Mouse (Mus musculus): Measurements from ENCODE around the gene Zfp62. TPM values are rescaled to one million over a fixed set of nuclear protein-coding genes. Genes with fewer than 3 reads are reported as not detected.
A peak's percentile ranks its signal among the peaks of the same experiment; 100 is the strongest.

Zfp62 gene
- polyA plus RNA-seq, 1 experiment from 2014 or later: 31.0 TPM

DNA sequence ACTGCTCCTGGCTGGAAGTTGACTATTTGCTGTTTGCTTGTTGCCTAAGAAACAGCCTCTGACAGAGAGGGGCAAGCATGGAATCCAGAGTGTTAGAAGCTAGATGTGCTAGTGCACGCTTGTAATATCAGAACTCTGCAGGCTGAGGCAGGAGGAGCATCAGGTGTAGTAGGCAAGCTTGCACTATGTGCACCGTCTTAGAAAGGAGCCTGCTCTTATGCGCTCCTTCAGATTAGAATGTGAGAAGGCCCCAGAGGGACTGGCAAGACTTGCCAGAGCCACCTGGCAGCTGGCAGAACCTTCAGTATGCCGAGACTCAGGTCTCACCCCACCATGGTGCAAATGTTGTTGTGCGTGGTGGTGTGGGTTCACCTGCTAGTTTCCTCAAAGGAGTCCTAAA is 49.0 kb downstream of the Zfp62 start:
- H3K9ac ChIP-seq: no peak overlapping the region

DNA sequence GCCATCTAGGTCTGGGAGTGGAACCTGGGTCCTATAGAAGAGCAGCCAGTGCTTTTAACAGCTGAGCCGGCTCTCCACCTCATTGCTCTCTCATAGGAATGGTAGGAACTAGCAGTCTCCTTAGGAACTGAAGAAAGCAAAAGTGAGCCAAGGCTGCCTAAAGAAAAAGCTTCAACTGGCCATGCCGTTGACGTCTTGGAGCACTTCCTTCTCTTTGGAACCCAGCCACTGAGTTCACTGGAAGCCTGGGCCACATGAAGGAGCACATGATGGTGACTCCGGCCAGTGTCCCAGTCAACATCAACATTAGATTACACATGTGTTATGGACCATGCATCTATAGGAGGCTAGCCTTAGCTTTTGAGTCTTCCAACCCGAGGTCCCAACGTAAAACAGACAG is 49.9 kb downstream of the Zfp62 start:
- peaks cover 33% of the 10 kb centered on the region for H3K4me1 ChIP-seq
- H3K9me3 ChIP-seq: no peaks in the 10 kb centered on the region
- H3K4me2 ChIP-seq: no peak overlapping the region
- 89% methylated on average over 6 of the region's 6 CpGs for WGBS
- H3K27ac ChIP-seq: no peak overlapping the region
- no peak for ATAC-seq (ENCODE audit: insufficient read depth, low FRiP score, low read depth)
- H3K27me3 ChIP-seq (replicated peaks): no peaks in the 10 kb centered on the region
- peaks cover 23% of the 10 kb centered on the region for H3K36me3 ChIP-seq
- no peak overlapping the region for H3K4me3 ChIP-seq (replicated peaks)
- no peak overlapping the region for H3K9ac ChIP-seq

More for the DNA sequence above, 49.0 kb downstream of the Zfp62 start:
- Histone ChIP-seq H3K36me3 (peaks cover 23% of the 10 kb centered on the region), H3K9me3 (no peaks in the 10 kb centered on the region), H3K4me1 (peaks cover 43% of the 10 kb centered on the region), H3K27me3 (replicated peaks) (no peaks in the 10 kb centered on the region), H3K4me3 (replicated peaks) (no peak overlapping the region), H3K4me2 (peak overlapping the region; percentile 65), H3K27ac (no peak overlapping the region)
- no peak for ATAC-seq (ENCODE audit: insufficient read depth, low FRiP score, low read depth)
- 87% methylated on average over 5 of the region's 5 CpGs for WGBS

DNA sequence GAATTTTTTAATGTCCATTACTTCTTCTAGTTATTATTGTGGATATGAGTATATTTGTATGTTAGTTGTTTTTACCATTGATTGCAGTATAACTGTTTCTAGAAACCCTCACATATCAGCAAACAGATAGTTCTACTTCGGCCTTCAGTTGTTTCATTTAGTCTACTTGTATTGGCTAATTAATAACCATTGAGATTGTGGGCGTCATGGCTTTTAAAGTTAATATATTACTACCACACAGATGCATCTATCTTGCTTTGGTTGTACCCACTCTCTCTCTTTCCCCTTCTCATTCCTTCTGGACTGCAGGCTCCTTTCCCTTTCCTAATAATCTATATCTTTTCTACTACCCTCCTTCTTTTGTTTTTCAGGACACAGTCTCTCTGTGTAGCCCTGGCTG is 56.2 kb downstream of the Zfp62 start:
- peaks cover 34% of the 10 kb centered on the region for H3K36me3 ChIP-seq
- no peaks in the 10 kb centered on the region for H3K9me3 ChIP-seq
- 74% methylated on average over 2 of the region's 2 CpGs for WGBS
- no peak for ATAC-seq (ENCODE audit: insufficient read depth, low FRiP score, low read depth)
- H3K27ac ChIP-seq: no peak overlapping the region; the same call in 1 of the 2 replicates
- 0 out of 2 replicates have a peak, but pooled peaks cover 3% of the 10 kb centered on the region for H3K4me1 ChIP-seq
- H3K4me3 ChIP-seq (replicated peaks): no peak overlapping the region
- H3K27me3 ChIP-seq (replicated peaks): no peaks in the 10 kb centered on the region
- H3K9ac ChIP-seq: no peak overlapping the region
- no peak overlapping the region for H3K4me2 ChIP-seq

DNA sequence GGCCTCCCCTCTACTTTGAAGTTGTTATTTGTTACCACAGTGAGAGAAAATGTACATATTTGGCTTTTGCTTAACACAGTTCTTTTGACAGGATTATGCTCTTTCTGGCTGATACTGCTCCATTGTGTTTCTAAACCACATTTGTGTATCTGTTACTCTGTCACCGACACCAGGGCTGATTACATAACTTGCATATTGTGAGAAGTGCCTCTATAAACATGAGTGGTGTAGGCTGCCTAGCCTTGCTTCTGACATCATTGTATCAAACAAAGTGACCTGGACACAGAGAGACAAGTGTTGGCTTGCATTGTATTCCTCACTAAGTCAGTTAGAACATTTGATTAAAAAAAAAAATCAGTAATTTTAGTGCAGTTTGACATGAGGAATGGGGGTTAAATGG is 56.7 kb downstream of the Zfp62 start:
- no peak for ATAC-seq (ENCODE audit: insufficient read depth, low FRiP score, low read depth)
- WGBS: 44% methylated on average over 1 of the region's 1 CpGs
- no peak overlapping the region; the same call in 1 of the 2 replicates for H3K27ac ChIP-seq
- H3K4me1 ChIP-seq: 0 out of 2 replicates have a peak, but pooled peaks cover 3% of the 10 kb centered on the region
- no peak overlapping the region for H3K4me3 ChIP-seq (replicated peaks)
- no peaks in the 10 kb centered on the region for H3K27me3 ChIP-seq (replicated peaks)
- H3K36me3 ChIP-seq: peaks cover 28% of the 10 kb centered on the region
- H3K4me2 ChIP-seq: no peak overlapping the region
- H3K9me3 ChIP-seq: no peaks in the 10 kb centered on the region
- no peak overlapping the region for H3K9ac ChIP-seq

DNA sequence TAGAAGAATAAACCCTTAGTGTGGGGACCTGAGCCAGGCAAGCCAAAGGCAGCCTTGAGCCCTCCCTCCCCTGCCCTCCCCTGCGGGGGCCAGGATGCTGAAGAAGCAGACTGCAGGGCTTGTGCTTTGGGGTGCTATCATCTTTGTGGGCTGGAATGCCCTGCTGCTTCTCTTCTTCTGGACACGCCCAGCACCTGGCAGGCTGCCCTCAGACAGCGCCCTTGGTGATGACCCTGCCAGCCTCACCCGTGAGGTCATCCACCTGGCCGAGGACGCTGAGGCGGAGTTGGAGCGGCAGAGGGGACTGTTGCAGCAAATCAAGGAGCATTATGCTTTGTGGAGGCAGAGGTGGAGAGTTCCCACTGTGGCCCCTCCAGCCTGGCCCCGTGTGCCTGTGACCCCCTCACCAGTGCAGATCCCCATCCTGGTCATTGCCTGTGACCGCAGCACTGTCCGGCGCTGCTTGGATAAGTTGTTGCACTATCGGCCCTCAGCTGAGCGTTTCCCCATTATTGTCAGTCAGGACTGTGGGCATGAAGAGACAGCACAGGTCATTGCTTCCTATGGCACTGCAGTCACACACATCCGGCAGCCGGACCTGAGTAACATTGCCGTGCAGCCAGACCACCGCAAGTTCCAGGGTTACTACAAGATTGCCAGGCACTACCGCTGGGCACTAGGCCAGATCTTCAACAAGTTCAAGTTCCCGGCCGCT is 57.7 kb downstream of the Zfp62 start:
- no peak overlapping the region for H3K9ac ChIP-seq
- H3K4me3 ChIP-seq (replicated peaks): no peak overlapping the region
- no peak for ATAC-seq (ENCODE audit: insufficient read depth, low FRiP score, low read depth)
- peaks cover 24% of the 10 kb centered on the region for H3K36me3 ChIP-seq
- WGBS: 88% methylated on average over 21 of the region's 21 CpGs
- no peak overlapping the region for H3K27ac ChIP-seq
- 0 out of 2 replicates have a peak, but pooled peaks cover 3% of the 10 kb centered on the region for H3K4me1 ChIP-seq
- H3K27me3 ChIP-seq (replicated peaks): no peaks in the 10 kb centered on the region
- H3K4me2 ChIP-seq: no peak overlapping the region
- H3K9me3 ChIP-seq: no peaks in the 10 kb centered on the region

DNA sequence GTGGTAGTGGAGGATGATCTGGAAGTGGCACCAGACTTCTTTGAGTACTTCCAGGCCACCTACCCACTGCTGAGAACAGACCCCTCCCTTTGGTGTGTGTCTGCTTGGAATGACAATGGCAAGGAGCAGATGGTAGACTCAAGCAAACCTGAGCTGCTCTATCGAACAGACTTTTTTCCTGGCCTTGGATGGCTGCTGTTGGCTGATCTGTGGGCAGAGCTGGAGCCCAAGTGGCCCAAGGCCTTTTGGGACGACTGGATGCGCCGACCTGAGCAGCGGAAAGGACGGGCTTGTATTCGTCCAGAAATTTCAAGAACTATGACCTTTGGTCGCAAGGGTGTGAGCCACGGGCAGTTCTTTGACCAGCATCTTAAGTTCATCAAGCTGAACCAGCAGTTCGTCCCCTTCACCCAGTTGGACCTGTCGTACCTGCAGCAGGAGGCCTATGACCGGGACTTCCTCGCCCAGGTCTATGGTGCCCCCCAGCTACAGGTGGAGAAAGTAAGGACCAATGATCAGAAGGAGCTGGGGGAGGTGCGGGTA is 58.3 kb downstream of the Zfp62 start:
- no peaks in the 10 kb centered on the region for H3K27me3 ChIP-seq (replicated peaks)
- no peak overlapping the region for H3K9ac ChIP-seq
- no peak overlapping the region for H3K4me2 ChIP-seq
- no peak for ATAC-seq (ENCODE audit: insufficient read depth, low FRiP score, low read depth)
- no peak overlapping the region for H3K4me3 ChIP-seq (replicated peaks)
- no peaks in the 10 kb centered on the region for H3K9me3 ChIP-seq
- WGBS: 90% methylated on average over 14 of the region's 14 CpGs
- 0 out of 2 replicates have a peak, but pooled peaks cover 3% of the 10 kb centered on the region for H3K4me1 ChIP-seq
- peaks cover 24% of the 10 kb centered on the region for H3K36me3 ChIP-seq
- H3K27ac ChIP-seq: no peak overlapping the region

DNA sequence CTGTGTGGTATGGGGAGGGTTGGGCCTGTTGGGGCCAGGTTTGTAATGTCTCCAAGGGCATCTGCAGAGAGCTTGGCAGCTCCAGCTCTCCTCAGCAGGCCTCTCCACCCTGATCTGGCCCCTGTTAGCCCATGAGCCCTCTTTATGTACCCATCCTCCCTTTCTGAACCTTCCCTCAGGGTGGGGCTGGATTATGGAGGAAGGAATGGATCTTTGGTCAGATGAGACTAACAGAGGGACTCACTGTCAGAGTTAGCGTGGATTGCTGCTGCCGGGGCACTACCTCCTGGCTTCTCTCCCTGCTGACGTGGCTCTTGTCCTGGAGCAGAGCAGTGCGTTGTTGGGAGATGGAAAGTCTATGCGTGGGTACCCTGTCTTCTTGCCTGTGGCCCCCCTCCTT is 59.2 kb downstream of the Zfp62 start:
- no peak for ATAC-seq (ENCODE audit: insufficient read depth, low FRiP score, low read depth)
- Histone ChIP-seq H3K4me3 (replicated peaks) (no peak overlapping the region), H3K4me1 (0 out of 2 replicates have a peak, but pooled peaks cover 3% of the 10 kb centered on the region), H3K27ac (no peak overlapping the region), H3K27me3 (replicated peaks) (no peaks in the 10 kb centered on the region), H3K9me3 (no peaks in the 10 kb centered on the region), H3K36me3 (peaks cover 24% of the 10 kb centered on the region), H3K9ac (no peak overlapping the region), H3K4me2 (no peak overlapping the region)
- WGBS: 85% methylated on average over 5 of the region's 5 CpGs

DNA sequence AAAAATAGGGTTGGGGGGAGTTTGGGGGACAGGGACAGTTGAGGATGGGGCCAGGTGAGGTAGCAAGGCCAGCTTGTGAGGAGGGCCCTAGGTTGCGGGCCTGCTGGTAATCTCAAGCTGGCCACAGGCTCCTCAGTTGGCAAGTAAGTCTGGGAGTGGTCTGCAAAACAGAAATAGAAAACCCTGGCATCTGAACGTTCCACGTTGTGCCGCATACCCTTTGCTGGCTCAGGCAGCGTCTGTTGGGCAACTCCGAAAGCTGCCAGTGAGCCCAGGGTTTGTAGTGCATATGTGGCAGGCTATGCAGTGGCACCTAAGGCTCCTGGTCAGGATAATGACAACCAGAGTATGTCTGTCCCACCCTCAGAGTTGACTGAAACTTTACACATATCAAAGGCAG is 60.1 kb downstream of the Zfp62 start:
- Histone ChIP-seq H3K4me3 (replicated peaks) (no peak overlapping the region), H3K27me3 (replicated peaks) (no peaks in the 10 kb centered on the region), H3K36me3 (peaks cover 24% of the 10 kb centered on the region), H3K4me1 (0 out of 2 replicates have a peak, but pooled peaks cover 3% of the 10 kb centered on the region), H3K9ac (no peak overlapping the region), H3K9me3 (no peaks in the 10 kb centered on the region), H3K27ac (no peak overlapping the region), H3K4me2 (no peak overlapping the region)
- no peak for ATAC-seq (ENCODE audit: insufficient read depth, low FRiP score, low read depth)
- WGBS: 87% methylated on average over 6 of the region's 6 CpGs

DNA sequence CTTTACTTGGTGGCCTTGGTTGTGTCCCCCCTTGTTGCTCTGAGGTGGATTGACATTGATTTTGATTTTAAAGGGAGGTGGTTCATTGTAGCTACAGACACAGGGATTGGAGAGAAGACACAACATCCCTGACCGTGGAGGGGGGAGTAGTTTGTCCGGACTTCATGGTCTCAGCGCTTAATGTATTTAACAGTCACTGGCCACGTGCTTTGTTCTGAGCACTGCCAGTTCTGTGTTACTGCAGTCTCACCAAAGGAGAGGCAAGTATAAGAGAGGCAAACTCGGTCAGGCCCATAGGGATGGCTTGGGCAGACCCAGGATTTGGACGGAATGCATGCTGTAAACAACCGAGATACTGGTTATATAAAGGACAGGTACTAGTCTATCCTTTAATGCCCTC is 61.0 kb downstream of the Zfp62 start:
- H3K4me2 ChIP-seq: no peak overlapping the region
- 0 out of 2 replicates have a peak, but pooled peaks cover 3% of the 10 kb centered on the region for H3K4me1 ChIP-seq
- H3K4me3 ChIP-seq (replicated peaks): no peak overlapping the region
- H3K27me3 ChIP-seq (replicated peaks): no peaks in the 10 kb centered on the region
- H3K9me3 ChIP-seq: no peaks in the 10 kb centered on the region
- 87% methylated on average over 7 of the region's 7 CpGs for WGBS
- H3K36me3 ChIP-seq: peaks cover 24% of the 10 kb centered on the region
- ATAC-seq (ENCODE audit: insufficient read depth, low FRiP score, low read depth): no peak
- no peak overlapping the region for H3K9ac ChIP-seq
- H3K27ac ChIP-seq: no peak overlapping the region

DNA sequence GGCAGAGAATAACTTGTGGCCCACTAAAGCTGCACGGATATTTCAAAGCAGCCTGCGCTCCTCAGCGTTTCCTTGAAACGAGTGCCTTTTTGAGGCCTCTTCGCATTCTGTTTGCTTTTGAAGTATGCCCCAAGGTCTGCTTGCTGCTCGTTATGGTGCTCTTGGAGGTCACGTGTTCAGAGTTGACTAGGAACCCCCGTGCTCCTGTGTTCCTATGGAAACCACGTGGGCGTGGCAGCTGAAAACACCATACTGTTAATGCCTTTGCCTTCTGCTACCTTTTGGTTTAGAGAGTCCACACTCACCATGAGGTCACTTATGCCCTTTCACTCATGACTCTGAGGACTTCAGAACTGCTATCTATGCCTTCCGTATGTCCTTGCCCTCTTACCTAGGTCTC is 61.5 kb downstream of the Zfp62 start:
- no peaks in the 10 kb centered on the region for H3K9me3 ChIP-seq
- H3K9ac ChIP-seq: no peak overlapping the region
- no peak overlapping the region for H3K4me3 ChIP-seq (replicated peaks)
- no peak for ATAC-seq (ENCODE audit: insufficient read depth, low FRiP score, low read depth)
- H3K27me3 ChIP-seq (replicated peaks): no peaks in the 10 kb centered on the region
- H3K4me2 ChIP-seq: no peak overlapping the region
- H3K36me3 ChIP-seq: peaks cover 24% of the 10 kb centered on the region
- H3K27ac ChIP-seq: no peak overlapping the region
- H3K4me1 ChIP-seq: 0 out of 2 replicates have a peak, but pooled peaks cover 3% of the 10 kb centered on the region
- 67% methylated on average over 11 of the region's 11 CpGs for WGBS

DNA sequence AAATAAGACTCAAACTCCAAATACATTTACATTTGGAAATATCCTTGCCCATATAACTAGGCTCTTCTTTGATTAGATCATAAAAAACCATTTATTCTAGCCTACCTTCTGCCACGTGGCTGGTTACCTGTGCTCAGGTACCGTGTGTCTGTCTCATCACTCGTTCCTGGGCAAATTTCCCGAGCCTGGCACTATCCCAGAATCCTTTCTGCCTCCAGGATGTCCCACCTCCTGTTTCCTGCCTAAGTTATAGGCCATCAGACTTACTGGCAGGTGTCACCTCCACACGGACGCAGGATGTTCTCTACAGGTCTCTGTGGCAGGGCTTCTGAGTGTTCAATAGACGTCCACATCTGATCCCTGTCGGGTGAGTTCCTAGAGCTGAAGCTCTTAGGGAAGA is 62.0 kb downstream of the Zfp62 start:
- 85% methylated on average over 8 of the region's 8 CpGs for WGBS
- Histone ChIP-seq H3K9me3 (no peaks in the 10 kb centered on the region), H3K27ac (no peak overlapping the region), H3K4me1 (0 out of 2 replicates have a peak, but pooled peaks cover 3% of the 10 kb centered on the region), H3K27me3 (replicated peaks) (no peaks in the 10 kb centered on the region), H3K4me3 (replicated peaks) (no peak overlapping the region), H3K9ac (no peak overlapping the region), H3K4me2 (no peak overlapping the region), H3K36me3 (peaks cover 24% of the 10 kb centered on the region)
- no peak for ATAC-seq (ENCODE audit: insufficient read depth, low FRiP score, low read depth)

DNA sequence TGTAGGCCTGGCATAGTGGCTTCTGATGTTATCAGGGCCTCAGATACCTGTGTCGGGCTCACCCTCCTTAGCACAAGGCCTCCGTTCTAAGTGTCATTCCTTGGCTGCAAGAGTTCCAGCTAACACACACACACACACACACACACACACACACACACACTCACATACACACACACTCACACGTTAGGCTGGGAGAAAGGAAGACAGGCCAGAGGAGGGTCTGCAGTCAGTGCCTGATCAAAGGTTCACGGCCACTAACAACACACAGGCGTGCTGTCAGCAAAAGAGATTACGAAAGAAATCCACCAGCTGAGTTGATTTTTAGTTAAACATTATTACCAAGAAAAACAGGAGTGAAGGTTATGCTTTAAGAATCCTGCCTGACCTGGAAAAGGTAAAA is 63.6 kb downstream of the Zfp62 start:
- Histone ChIP-seq H3K4me3 (replicated peaks) (no peak overlapping the region), H3K9me3 (no peaks in the 10 kb centered on the region), H3K4me1 (no peaks in the 10 kb centered on the region), H3K4me2 (no peak overlapping the region), H3K36me3 (peaks cover 10% of the 10 kb centered on the region), H3K9ac (no peak overlapping the region), H3K27ac (peak overlapping the region; percentile 31; the same call in 1 of the 2 replicates), H3K27me3 (replicated peaks) (no peaks in the 10 kb centered on the region)
- peak; percentile 61; the same call in 1 of the 2 replicates for ATAC-seq (ENCODE audit: insufficient read depth, low FRiP score, low read depth)
- 63% methylated on average over 6 of the region's 6 CpGs for WGBS
